Mouse (Mus musculus) limb, embryonic 11.5 days (tissue): ENCODE results near the gene Gm20715. TPM values are rescaled to one million over a fixed set of nuclear protein-coding genes. Genes with fewer than 3 reads are reported as not detected.
A peak's percentile ranks its signal among the peaks of the same experiment; 100 is the strongest.

Source experiments
- ATAC-seq: fragments of 200-750 bp; cut with Nextera tagmentation; 2 replicates; pipeline ENCODE4 v1.8.0; 2017; ENCODE audit warnings: low read depth; ENCODE audit not compliant: insufficient number of reproducible peaks, low FRiP score, low TSS enrichment
- DNase-seq: peaks from one replicate; pipeline ENCODE4 v3.0.0-alpha.2; 2015; ENCODE audit warnings: low spot score
- H3K27ac ChIP-seq: fragments of 300-500 bp; sonication (generic); replicated peaks from 2 replicates; pipeline ENCODE4 v1.5.1; 2014; ENCODE audit warnings: low read depth, mild to moderate bottlenecking, low read length
- H3K27me3 ChIP-seq: fragments of 300-500 bp; sonication (generic); 2 replicates; pipeline ENCODE4 v1.6.1; 2014; ENCODE audit warnings: mild to moderate bottlenecking, low read length, mixed read lengths; ENCODE audit not compliant: control insufficient read depth, insufficient read depth
- H3K36me3 ChIP-seq: fragments of 300-500 bp; sonication (generic); 2 replicates; pipeline ENCODE4 v1.6.1; 2014; ENCODE audit warnings: mild to moderate bottlenecking, low read length, moderate library complexity, mixed read lengths; ENCODE audit not compliant: control insufficient read depth, insufficient read depth
- H3K4me1 ChIP-seq: fragments of 300-500 bp; sonication (generic); 2 replicates; pipeline ENCODE4 v1.6.1; 2014; ENCODE audit warnings: low read length, mixed read lengths; ENCODE audit not compliant: control insufficient read depth, insufficient read depth
- H3K4me2 ChIP-seq: fragments of 300-500 bp; sonication (generic); 2 replicates; pipeline ENCODE4 v1.6.1; 2014; ENCODE audit warnings: low read depth, mild to moderate bottlenecking, moderate library complexity; ENCODE audit not compliant: severe bottlenecking
- H3K4me3 ChIP-seq: fragments of 300-500 bp; sonication (generic); 2 replicates; pipeline ENCODE4 v1.5.1; 2014; ENCODE audit warnings: low read depth, low read length
- H3K9ac ChIP-seq: fragments of 300-500 bp; sonication (generic); 2 replicates; pipeline ENCODE4 v1.6.1; 2014; ENCODE audit warnings: mild to moderate bottlenecking, low read length
- H3K9me3 ChIP-seq: fragments of 300-500 bp; sonication (generic); 2 replicates; pipeline ENCODE4 v1.6.1; 2016; ENCODE audit warnings: low read length; ENCODE audit not compliant: control insufficient read depth
- WGBS: fragments of 180-500 bp; shearing (Covaris S2); extraction: QIAGEN DNeasy Blood & Tissue Kit; methylation state at CpG from one replicate; pipeline ENCODE4 v1.1.7; 2014; 5-methylcytosine and 5-hydroxymethylcytosine counted together
- polyA plus RNA-seq: library from polyadenylated mRNA; unstranded; fragments of >200 nt; fragmentation: Nextera tagmentation; extraction: Ambion mirVana; gene quantifications from 2 replicates; pipeline ENCODE4 v1.2.1, GENCODE M21; 2014

The Gm20715 gene
- polyA plus RNA-seq, 1 experiment from 2014 or later: not detected

DNA sequence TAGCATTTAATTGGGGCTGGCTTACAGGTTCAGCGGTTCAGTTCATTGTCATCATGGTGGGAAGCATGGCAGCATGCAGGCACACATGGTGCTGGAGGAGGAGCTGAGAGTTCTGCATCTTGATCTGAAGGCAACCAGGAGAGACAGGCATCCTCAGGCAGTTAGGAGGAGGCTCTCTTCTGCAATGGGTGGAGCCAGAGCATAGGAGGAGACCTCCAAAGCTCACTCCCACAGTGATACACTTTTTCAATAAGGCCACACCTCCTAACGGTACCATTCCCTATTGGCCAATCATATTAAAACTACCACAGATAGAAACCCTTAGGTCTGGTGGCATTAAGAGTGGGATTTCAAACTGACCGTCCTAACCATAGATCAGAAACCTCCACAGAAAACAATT lies 40.6 kb upstream of the Gm20715 start:
- DNase-seq: no peak
- no peak for ATAC-seq
- H3K4me1 ChIP-seq: no peaks in the 10 kb centered on the region
- no peaks in the 10 kb centered on the region for H3K9me3 ChIP-seq
- no peaks in the 10 kb centered on the region for H3K27me3 ChIP-seq
- no peak overlapping the region for H3K27ac ChIP-seq
- no peaks in the 10 kb centered on the region for H3K36me3 ChIP-seq
- no peak overlapping the region for H3K9ac ChIP-seq
- H3K4me2 ChIP-seq: no peak overlapping the region
- 79% methylated on average over 3 of the region's 3 CpGs for WGBS
- no peak overlapping the region for H3K4me3 ChIP-seq

DNA sequence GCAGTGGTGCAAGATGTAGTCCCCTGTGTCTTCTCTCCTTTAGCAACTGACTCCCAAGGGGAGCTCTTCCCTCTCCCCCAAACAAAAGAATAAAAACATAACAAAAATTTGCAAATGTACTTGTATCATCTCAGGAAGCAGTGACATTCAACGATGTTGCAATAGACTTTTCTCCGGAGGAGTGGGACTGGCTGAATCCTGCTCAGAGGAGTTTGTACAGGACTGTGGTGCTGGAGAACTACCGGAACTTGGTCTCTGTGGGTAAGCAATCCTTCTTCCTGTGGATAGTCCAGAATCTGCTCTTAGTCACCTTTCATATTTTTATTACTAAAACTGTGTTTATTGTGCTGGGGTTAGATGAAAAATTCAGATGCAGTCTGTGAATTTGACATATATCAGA lies 37.1 kb upstream of the Gm20715 start:
- DNase-seq (no peak), ATAC-seq (no peak)
- H3K9me3 ChIP-seq: no peaks in the 10 kb centered on the region
- no peaks in the 10 kb centered on the region for H3K36me3 ChIP-seq
- H3K27ac ChIP-seq: no peak overlapping the region
- H3K9ac ChIP-seq: no peak overlapping the region
- H3K4me2 ChIP-seq: no peak overlapping the region
- no peaks in the 10 kb centered on the region for H3K27me3 ChIP-seq
- 91% methylated on average over 3 of the region's 3 CpGs for WGBS
- no peaks in the 10 kb centered on the region for H3K4me1 ChIP-seq
- H3K4me3 ChIP-seq: no peak overlapping the region

DNA sequence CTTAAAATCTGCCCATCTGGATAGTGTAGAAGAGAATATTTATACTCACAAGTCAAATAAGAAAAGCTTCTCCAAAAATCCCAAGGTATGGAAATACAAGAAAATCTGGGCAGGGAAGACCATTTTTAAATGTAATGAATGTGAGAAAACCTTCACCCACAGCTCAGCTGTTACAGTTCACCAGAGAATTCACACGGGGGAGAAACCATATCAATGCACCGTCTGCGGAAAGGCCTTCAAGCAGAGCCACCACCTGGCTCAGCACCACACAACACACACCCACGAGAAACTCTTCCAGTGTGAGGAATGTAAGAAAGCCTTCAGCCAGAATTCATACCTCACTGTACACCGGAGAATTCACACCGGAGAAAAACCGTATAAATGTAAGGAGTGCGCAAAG lies 31.6 kb upstream of the Gm20715 start:
- DNase-seq: no peak
- H3K4me2 ChIP-seq: no peak overlapping the region
- WGBS: 85% methylated on average over 8 of the region's 8 CpGs
- ATAC-seq: no peak
- no peak overlapping the region for H3K27ac ChIP-seq
- no peaks in the 10 kb centered on the region for H3K36me3 ChIP-seq
- H3K9me3 ChIP-seq: no peaks in the 10 kb centered on the region
- H3K4me1 ChIP-seq: no peaks in the 10 kb centered on the region; the same call in 1 of the 2 replicates
- H3K9ac ChIP-seq: no peak overlapping the region
- H3K27me3 ChIP-seq: no peaks in the 10 kb centered on the region
- no peak overlapping the region for H3K4me3 ChIP-seq

DNA sequence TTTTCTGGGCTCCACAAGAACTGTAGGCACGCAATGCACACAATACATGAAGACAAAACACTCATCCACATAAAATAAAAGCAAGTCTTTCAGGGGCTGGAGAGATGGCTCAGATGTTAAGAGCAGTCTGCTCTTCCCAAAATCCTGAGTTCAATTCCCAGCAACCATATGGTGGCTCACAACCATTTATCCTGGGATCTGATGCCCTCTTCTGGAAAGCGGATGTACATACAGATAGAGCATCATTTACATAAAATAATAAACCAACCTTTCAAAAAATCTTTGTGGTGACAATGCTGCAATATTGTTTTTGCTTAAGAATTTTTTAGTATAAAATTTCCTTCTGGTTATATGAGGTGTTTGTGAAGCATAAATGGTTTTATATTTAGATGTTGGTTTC lies 28.6 kb upstream of the Gm20715 start:
- H3K9ac ChIP-seq: no peak overlapping the region
- H3K9me3 ChIP-seq: no peaks in the 10 kb centered on the region
- 82% methylated on average over 2 of the region's 2 CpGs for WGBS
- no peak overlapping the region for H3K27ac ChIP-seq
- no peak overlapping the region for H3K4me2 ChIP-seq
- no peak overlapping the region for H3K4me3 ChIP-seq
- no peaks in the 10 kb centered on the region for H3K27me3 ChIP-seq
- H3K36me3 ChIP-seq: no peaks in the 10 kb centered on the region
- H3K4me1 ChIP-seq: no peaks in the 10 kb centered on the region; the same call in 1 of the 2 replicates
- ATAC-seq (no peak), DNase-seq (no peak)

DNA sequence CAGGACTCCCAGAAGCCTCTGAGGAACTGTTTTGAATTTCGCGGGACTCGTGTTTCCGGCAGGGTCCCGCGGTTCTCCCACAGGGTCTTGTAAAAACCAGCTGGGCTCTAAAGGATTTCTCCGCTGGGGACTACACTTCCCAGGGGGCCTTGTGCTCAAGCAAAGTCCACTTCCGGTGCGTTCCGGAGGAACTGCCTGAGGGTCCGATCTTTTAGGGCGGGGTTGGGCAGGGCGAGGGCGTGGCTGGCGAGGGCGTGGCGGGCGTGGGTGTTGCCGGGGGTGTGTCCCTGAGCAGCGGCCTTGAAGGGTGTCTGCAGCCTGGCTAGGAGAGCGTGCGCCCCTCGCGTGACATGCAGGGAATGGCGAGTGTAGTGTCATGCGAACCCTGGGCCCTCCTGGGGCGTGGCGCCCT lies 27.0 kb upstream of the Gm20715 start, which contains the start of gene Zfp28:
Gene Zfp28 (plus strand): TSS at position 252 of the 412 bp plus-strand sequence.
- peak within 1 kb of the TSS; percentile 58 for H3K9ac ChIP-seq
- 1% methylated on average over 28 of the region's 28 CpGs for WGBS

DNA sequence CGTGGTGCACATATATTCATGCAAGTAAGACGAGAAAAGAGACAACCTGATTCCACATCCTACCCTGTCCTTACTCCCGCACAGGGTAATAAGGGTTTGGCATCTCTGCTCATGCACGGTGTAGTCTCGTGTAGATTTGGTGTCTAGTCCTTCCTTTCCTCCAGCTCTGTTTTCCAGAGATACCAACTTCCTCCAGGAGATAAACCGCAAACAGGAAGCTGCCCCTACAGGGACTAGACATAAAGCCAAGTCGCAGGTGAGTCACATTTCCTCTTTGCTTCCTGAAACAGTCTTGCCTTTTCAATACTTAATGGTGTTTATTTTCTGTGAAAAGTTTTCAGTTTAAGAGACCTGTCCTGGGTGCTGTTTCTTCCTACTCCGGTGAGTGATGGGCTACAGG lies 26.1 kb upstream of the Gm20715 start:
- H3K4me2 ChIP-seq: peak overlapping the region; percentile 68; the same call in 1 of the 2 replicates
- no peaks in the 10 kb centered on the region for H3K36me3 ChIP-seq
- no peaks in the 10 kb centered on the region; the same call in 1 of the 2 replicates for H3K4me1 ChIP-seq
- H3K27me3 ChIP-seq: no peaks in the 10 kb centered on the region
- DNase-seq (no peak), ATAC-seq (no peak)
- H3K9ac ChIP-seq: no peak overlapping the region
- H3K27ac ChIP-seq: no peak overlapping the region
- H3K9me3 ChIP-seq: no peaks in the 10 kb centered on the region
- no peak overlapping the region for H3K4me3 ChIP-seq
- 74% methylated on average over 8 of the region's 8 CpGs for WGBS

More for the DNA sequence above, 27.0 kb upstream of the Gm20715 start, which contains the start of gene Zfp28:
- ATAC-seq (peak; percentile 97), DNase-seq (peak; percentile 97)
- Histone ChIP-seq H3K27me3 (no peaks in the 10 kb centered on the region), H3K9me3 (no peaks in the 10 kb centered on the region), H3K4me3 (peak within 1 kb of the TSS; percentile 53), H3K27ac (no peak within 1 kb of the TSS), H3K36me3 (no peaks in the 10 kb centered on the region), H3K4me2 (peak within 1 kb of the TSS; percentile 68), H3K4me1 (no peaks in the 10 kb centered on the region; the same call in 1 of the 2 replicates)

DNA sequence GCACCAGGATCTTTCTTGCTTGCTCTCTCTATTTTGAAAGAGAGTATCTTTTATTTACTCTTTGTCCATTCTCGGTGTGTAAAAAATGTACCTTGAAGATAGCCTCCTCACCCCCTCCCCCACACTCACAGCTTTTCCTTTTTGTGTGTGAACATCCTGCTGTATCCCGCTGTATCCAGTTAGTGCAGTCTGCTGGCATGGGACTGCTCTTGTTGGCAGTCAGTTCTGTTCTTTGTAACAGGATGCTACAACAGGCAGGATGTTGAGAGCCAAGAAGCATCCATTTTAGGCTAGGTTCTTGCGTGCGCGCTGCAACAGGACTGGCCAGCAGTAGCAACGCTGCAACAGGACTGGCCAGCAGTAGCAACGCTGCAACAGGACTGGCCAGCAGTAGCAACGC lies 23.1 kb upstream of the Gm20715 start:
- H3K4me3 ChIP-seq: no peak overlapping the region
- H3K4me2 ChIP-seq: no peak overlapping the region
- no peaks in the 10 kb centered on the region for H3K27me3 ChIP-seq
- no peaks in the 10 kb centered on the region; the same call in 1 of the 2 replicates for H3K36me3 ChIP-seq
- no peak overlapping the region for H3K27ac ChIP-seq
- H3K9ac ChIP-seq: no peak overlapping the region
- 98% methylated on average over 8 of the region's 8 CpGs for WGBS
- H3K9me3 ChIP-seq: no peaks in the 10 kb centered on the region
- ATAC-seq: no peak
- no peaks in the 10 kb centered on the region; the same call in 1 of the 2 replicates for H3K4me1 ChIP-seq
- DNase-seq: no peak

DNA sequence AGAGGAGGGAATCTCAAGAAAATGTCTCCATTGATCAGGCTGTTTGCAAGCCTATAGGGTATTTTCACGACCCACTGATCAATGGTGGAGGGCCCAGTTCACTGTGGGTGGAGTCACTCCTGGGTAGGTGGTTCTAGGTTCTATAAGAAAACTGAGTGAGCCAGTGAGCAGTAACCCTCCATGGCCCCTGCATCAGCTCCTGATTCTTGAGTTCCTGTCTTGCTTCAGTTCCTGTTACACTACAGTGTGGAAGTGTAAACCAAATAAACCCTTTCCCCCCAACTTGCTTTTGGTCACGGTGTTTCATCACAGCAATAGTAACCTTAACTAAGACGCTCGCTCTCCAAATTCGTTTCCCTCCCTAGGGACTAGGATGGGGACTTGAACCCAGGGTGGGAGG lies 21.1 kb upstream of the Gm20715 start:
- H3K9me3 ChIP-seq: no peaks in the 10 kb centered on the region
- H3K4me2 ChIP-seq: no peak overlapping the region
- no peak overlapping the region for H3K9ac ChIP-seq
- DNase-seq: no peak
- WGBS: 85% methylated on average over 5 of the region's 5 CpGs
- H3K4me1 ChIP-seq: no peaks in the 10 kb centered on the region
- H3K27me3 ChIP-seq: no peaks in the 10 kb centered on the region
- 0 out of 2 replicates have a peak, but pooled peaks have one; percentile 3 for ATAC-seq
- H3K36me3 ChIP-seq: no peaks in the 10 kb centered on the region; the same call in 1 of the 2 replicates
- H3K27ac ChIP-seq: no peak overlapping the region
- no peak overlapping the region for H3K4me3 ChIP-seq

DNA sequence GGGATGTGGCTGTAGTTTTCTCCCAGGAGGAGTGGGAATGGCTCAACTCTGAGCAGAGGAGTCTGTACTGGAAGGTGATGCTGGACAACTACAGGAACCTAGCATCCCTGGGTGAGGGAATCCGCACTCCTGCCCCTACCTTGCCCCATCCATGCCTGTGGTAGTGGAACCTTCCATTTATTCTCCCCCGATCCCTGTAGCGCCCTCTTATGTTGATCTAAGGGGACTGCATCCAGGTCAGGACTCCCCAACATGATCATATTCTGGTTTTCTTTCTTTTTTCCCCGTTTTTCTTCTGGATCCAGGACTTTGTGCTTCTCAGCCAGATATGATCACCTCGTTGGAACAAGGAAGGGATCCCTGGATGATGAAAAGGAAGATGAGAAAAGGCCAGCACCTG lies 20.6 kb upstream of the Gm20715 start:
- DNase-seq (no peak), ATAC-seq (no peak)
- H3K9me3 ChIP-seq: no peaks in the 10 kb centered on the region
- H3K9ac ChIP-seq: no peak overlapping the region
- no peak overlapping the region for H3K4me3 ChIP-seq
- H3K36me3 ChIP-seq: no peaks in the 10 kb centered on the region; the same call in 1 of the 2 replicates
- WGBS: 64% methylated on average over 5 of the region's 5 CpGs
- H3K4me2 ChIP-seq: no peak overlapping the region
- H3K27me3 ChIP-seq: no peaks in the 10 kb centered on the region
- no peak overlapping the region for H3K27ac ChIP-seq
- H3K4me1 ChIP-seq: no peaks in the 10 kb centered on the region
